Mouse (Mus musculus) WW6 (cell line): Measurements from ENCODE around the gene Gucy2c.

Experiments used
- DNase-seq: peaks from one replicate; pipeline ENCODE4 v3.0.0-alpha.2; 2013; ENCODE audit warnings: low read depth, low spot score

Gucy2c gene

DNA sequence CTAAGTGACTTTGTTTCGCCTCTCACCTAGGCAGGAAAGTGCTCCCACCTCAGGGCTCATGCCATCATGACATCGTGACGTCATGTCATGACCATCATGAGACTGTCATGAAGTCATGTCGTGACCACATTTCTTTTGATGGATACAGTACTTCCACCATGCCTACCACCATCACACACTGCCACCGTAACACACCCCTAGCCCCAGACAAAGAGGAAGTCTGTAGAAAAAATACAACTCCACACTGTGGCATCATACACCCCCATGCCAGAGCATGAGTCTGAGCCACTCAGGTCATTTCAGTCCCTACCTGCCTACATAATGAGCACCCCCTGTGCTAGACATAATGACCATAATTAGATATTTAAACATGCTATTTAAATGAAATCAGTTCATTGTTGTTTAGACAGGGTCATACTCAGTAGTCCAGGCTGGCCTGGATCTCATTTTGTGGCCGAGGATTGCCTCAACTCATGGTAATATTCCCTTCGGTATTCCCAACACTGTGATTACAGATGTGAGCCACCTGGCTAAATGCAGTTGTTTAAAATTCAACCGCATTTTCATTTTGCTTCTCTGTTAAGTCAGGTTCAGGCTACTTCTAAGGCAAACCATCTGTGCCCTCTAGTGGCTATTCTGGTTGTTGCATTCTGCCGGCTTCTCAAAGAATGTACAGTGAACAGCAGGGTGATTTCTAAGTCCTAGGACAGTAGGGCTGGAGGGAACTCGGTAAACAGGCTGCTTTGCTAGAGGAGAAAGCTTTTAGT, 39.0 kb downstream of the Gucy2c start:
- peak; percentile 80 for DNase-seq

DNA sequence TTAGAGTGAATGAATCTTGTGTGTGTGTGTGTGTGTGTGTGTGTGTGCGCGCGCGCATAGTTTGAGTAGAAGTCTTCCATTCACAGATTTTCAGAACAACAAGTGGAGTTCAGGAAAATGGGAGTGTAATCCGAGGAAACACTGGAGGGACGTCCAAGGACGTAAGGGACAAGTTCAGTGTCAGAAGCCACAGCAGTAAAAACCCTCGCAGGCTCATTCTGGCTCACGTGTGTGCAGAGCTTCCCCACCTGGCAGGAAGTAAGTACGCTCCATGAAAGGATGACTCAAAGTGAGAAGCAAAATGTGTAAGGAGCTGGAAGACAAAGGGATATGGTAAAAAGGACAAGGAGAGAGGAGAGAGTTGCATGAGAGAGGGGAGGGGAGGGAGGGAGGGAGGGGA, 40.3 kb downstream of the Gucy2c start:
- no peak for DNase-seq

- no peak for DNase-seq
These were observed 45.8 kb downstream of the Gucy2c start for GRCm38 (mm10) chr6:136735766-136736165.

DNA sequence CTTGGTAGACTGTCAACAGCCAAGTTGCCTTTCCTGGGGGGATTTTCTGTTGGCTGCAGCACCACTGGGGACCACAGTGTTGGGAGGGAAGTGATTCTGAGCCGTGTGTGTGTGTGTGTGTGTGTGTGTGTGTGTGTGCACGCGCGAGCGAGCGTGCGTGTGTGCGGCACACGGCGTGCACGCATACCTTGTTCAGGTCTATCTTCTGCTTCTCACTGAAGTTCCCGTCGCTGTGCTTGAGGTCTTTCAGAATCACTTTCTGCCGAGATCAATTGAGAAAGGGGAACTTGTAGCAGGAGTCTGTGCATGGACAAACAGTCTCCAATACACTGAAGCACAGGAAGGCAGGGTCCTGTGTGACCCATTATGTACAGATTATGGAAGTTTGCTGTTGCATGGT, 53.4 kb downstream of the Gucy2c start:
- no peak for DNase-seq

- no peak for DNase-seq
These were observed 58.4 kb downstream of the Gucy2c start for GRCm38 (mm10) chr6:136723171-136723570.

DNA sequence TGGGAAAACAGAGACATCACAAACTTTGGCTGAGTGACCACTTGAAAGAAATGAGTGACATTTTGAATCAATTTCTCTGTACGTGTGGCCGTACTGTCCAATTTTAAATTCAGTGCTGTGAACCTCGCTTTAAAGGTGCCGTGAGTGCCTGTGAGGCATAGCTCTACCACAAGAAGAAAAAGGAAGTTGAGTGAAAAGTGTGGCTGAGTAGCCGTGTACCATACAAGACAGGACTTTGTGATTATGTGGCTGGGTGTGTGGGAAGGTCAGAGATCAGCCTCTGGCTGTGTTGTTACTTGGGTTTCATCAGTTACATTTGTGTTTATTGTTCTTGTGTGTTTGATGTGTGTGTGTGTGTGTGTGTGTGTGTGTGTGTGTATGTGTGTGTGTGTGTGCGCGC, 59.0 kb downstream of the Gucy2c start:
- DNase-seq = no peak

GRCm38 (mm10) chr6:136721925-136722324, 59.6 kb downstream of the Gucy2c start:
- DNase-seq = no peak

- DNase-seq = no peak
These were observed 61.1 kb downstream of the Gucy2c start for GRCm38 (mm10) chr6:136720436-136720835.

- DNase-seq = no peak
These were observed 65.6 kb downstream of the Gucy2c start for GRCm38 (mm10) chr6:136715881-136716431.

GRCm38 (mm10) chr6:136714097-136714496, 67.5 kb downstream of the Gucy2c start:
- DNase-seq = no peak

DNA sequence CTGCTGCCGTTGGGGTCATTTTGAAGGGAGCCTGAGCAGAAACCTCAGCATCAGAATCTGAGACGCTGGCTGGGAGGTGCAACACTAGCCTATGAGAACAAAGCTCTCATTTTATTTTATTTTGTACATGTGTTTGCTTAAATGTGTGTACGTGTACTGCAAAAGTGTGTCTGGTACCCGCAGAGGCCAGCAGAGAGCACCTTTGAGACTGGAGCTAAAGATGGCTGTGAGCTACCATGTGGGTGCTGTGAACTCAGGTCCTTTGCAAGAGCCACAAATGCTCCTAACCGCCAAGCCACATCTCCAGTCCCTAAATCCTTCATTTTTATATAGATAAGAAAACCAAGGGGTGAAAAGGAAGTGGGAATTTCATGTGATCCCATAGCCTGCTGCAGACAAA, 71.2 kb downstream of the Gucy2c start:
- no peak for DNase-seq

DNA sequence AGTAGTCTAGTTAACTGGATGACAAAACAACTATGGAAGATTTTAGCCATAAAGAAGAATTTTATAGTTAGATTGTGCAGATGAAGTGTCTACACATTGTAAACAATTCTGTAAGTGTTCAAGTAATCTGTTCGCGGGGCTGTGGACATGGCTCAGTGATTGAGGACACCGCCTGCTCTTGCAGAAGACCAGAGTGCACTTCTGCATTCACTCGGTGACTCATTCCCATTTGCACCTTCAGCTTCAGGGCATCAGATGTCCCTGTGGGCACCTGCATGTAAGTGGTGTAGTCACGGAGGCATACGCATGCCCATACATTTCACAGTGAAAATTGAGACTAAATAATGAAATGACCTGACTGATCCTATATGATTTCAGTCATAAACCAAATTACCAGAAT, 73.0 kb downstream of the Gucy2c start:
- no peak for DNase-seq

GRCm38 (mm10) chr6:136701878-136702277, 79.7 kb downstream of the Gucy2c start:
- no peak for DNase-seq

DNA sequence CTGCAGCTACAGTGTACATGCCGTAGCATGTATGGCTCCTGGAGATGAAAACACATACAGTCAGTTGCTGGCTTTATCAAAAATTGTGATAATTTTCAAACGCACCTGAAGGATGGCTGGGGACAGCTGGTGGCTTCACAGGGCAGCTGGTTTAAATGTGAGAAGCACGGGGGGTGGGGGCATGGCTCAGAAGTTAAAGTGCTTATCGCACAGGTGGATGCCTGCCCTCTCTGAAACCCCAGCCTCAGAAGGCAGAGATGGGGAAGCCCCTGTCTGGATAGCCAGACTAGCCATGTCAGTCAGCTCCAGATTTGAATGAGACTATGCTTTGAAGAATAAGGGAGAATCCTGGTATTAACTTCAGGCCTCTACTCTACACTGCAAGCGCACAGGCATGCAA, 80.4 kb downstream of the Gucy2c start:
- DNase-seq = no peak

DNA sequence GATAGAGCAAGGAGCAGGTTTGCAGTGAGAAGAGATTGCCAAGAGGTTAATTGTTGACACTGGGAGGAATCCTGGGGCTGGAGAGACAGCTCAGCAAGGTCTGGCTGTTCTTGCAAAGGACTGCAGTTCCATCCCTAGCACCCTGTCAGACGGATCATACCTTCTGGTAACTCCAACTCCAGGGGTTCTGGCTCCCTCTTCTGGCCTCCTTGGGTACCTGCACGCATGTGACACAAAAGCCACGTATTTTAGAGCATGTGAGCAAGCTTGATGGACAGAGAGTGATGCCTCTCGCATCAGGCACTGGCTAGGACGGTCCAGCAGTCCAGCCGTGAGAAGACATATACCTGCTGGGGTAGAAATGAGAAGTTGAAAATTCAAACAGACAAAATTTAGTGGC, 90.3 kb downstream of the Gucy2c start:
- no peak for DNase-seq

DNA sequence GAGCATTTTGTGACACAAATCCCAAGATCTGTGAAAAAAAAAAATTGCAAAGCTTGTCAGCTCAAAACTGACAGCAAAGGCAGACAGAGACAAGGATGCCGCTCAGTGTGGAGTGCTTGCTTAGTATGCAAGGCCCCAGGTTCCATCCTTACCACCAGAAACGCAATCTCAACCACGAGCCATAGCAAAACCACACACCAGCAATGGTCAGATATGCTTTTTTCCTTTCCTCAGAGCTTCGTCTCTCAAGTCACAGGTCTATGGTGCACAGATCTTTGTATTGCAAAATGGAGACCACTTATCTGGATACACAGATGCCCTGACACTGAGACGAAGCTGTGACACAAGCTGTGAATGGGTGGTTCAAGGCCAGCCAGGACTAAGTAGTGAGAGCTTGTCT, 91.0 kb downstream of the Gucy2c start:
- DNase-seq = no peak

DNA sequence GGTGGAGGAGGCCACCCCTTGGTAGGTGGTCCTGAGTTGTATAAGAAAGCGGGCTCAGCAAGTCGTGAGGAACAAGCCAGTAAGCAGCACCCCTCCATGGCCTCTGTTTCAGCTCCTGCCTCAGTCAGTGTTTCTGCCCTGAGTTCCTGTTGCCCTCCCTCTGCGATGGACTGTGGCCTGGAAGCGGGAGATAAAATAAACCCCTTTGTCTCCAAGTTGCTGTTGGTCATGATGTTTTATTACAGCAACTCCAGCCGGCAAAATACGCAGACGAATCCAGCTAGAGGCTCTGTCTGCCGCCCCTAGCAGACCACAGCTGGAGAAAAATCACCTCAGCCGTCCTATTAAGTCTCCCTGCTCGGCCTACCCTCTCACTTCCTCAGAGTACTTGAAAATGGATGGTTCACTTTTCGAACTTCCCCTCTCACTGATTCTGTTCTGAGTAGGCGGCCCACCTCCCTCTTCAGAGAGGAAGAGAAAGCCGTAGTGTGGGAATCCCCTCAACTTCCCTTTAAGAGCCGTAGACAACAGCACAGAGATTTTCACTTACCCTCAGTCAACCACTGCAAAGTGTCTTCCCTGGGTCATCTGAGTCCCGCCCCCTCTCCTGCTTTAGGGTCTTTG, 91.7 kb downstream of the Gucy2c start:
- DNase-seq = no peak

DNA sequence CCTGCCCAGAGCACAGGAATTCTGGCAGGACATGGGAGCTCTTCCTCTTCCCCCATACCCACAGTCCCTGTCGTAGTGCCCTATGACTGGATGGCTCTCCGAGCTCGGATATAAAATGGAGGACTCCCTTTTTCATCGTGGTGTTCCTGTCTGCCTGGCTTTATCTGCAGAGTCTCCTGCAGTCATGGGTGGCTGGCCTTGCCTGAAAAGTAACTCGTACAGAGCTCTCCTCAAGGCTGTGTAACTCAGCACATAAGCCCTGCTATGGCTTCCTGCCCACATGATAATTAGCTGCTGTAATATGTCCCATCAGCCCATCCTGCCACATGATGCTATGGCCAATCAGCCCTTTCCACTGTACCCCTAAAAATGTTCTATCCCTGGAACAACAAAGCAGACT, 96.1 kb downstream of the Gucy2c start:
- DNase-seq = no peak

DNA sequence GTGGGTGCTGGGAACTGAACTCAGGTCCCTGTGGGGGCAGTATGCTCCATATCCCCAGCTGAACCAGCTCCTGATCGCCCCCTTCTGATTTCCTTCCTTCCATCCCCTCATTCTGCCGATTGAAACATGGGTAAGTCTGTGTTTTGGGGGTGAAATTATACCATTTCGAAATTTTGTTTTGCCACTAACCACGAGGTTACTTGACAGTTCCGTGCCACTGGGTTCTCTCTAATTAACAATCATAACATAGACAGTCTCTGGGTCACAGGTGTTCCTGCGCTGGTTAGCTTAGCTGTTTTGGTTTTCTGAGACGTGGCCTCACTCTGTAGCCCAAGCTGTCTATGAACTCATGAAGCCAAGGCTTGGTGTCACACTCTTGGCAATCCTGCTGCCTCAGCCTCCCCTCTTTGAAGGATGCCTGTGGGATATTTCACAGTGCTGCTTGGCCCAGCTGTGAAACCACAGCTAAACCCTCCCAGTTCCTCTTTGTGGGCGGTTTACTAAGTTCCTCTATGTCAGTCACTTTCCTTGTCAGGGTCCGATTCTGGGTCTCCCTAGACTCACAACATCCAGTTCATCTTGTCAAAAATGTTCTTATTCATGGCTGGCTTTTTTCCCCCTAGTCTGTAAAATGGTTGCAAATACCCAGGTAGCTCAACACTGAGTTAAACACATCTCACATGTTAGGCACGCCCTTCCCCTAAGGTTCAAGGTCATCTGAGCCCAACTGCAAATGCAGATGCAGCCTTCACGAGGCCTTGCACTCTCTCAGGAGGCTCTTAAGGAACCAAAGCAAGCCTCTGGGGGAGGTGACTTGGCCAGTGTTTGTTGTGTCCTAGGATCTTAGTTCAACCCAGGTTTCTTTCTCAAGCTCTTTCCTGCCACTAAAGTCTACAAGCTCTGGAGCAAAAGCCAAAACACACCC, 97.9 kb downstream of the Gucy2c start:
- DNase-seq = no peak

- no peak for DNase-seq
These were observed 102.2 kb downstream of the Gucy2c start for GRCm38 (mm10) chr6:136679381-136679780.

DNA sequence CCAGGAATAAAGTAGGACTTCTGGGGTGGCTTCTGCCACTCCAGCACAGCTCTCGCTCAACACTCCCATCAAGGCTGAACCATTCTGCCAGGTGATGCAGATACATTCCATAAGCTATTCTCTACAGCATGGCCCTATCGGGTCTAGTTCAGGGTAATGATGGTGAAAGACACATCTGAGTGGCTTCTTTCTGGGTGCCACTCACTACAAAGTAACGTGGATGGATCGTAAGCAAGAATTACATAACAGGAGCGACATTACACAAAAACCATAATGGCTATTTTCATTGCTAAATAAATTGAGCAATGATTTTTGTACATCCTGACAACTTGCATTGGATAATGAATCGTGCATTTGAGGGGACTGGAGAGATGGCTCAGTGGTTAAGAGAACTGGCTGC, 106.6 kb downstream of the Gucy2c start:
- DNase-seq = no peak

DNA sequence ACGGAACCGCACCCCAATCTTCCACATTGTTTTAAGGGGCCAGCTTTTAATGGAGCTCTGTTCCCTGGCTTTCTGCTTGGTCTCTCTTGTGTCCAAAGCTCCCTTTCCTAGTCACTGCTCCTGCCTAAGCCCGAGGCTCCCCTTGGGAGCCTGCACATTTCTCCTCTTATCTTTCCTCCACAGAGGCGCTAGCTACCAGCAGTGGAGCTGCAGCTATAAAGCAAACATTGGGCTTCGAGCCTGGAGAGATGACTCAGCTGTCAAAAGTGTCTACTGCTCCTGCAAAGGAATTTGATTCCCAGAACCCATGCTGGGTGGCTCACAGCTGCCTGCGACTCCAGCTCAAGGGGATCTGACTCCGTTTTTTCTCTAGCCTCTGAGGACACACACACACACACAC, 109.1 kb downstream of the Gucy2c start:
- DNase-seq = no peak
